Mouse (Mus musculus) cerebellum, adult 2 months (tissue): ENCODE results near the gene Coq7.

Source experiments
- CTCF ChIP-seq: fragments of 200-500 bp; IDR thresholded peaks from 2 replicates; pipeline ENCODE4 v1.5.1; 2011; ENCODE audit warnings: low read depth, mild to moderate bottlenecking, control low read depth, low read length, moderate library complexity, borderline replicate concordance; ENCODE audit not compliant: insufficient read depth
- POLR2A ChIP-seq: fragments of 200-500 bp; IDR thresholded peaks from 2 replicates; pipeline ENCODE4 v1.6.1; 2011; ENCODE audit warnings: low read length, control low read depth, borderline replicate concordance; ENCODE audit not compliant: insufficient read depth

DNA sequence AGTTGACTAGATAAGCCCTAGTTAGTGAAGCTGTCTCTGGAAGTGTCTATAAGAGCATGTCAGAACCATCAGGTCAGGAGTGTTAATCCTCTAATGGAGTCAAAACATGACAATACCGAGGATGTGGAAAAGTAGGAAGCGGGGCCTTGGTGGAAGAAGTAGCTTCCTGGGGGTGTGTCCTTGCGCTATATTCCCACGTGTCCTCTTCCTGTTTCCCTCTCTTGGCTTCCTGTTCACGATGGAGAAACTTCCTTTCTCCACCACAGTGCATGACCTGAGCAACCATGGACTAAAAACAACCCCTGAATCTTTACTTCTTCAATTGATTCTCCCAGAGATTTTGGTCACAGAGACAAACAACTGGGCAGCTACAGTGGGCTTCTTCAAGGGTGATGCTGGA lies 11.1 kb downstream of the Coq7 start:
- TF ChIP-seq CTCF (no peak), POLR2A (no peak)
